Mouse (Mus musculus) limb, embryonic 11.5 days (tissue): ENCODE measurements around the gene Higd2a. TPM values are rescaled to one million over a fixed set of nuclear protein-coding genes. Genes with fewer than 3 reads are reported as not detected.

Source experiments
- ATAC-seq: fragments of 200-750 bp; cut with Nextera tagmentation; 2 replicates; pipeline ENCODE4 v1.8.0; 2017; ENCODE audit warnings: low read depth; ENCODE audit not compliant: insufficient number of reproducible peaks, low FRiP score, low TSS enrichment
- DNase-seq: peaks from one replicate; pipeline ENCODE4 v3.0.0-alpha.2; 2015; ENCODE audit warnings: low spot score
- H3K27ac ChIP-seq: fragments of 300-500 bp; sonication (generic); replicated peaks from 2 replicates; pipeline ENCODE4 v1.5.1; 2014; ENCODE audit warnings: low read depth, mild to moderate bottlenecking, low read length
- H3K27me3 ChIP-seq: fragments of 300-500 bp; sonication (generic); 2 replicates; pipeline ENCODE4 v1.6.1; 2014; ENCODE audit warnings: mild to moderate bottlenecking, low read length, mixed read lengths; ENCODE audit not compliant: control insufficient read depth, insufficient read depth
- H3K36me3 ChIP-seq: fragments of 300-500 bp; sonication (generic); 2 replicates; pipeline ENCODE4 v1.6.1; 2014; ENCODE audit warnings: mild to moderate bottlenecking, low read length, moderate library complexity, mixed read lengths; ENCODE audit not compliant: control insufficient read depth, insufficient read depth
- H3K4me1 ChIP-seq: fragments of 300-500 bp; sonication (generic); 2 replicates; pipeline ENCODE4 v1.6.1; 2014; ENCODE audit warnings: low read length, mixed read lengths; ENCODE audit not compliant: control insufficient read depth, insufficient read depth
- H3K4me2 ChIP-seq: fragments of 300-500 bp; sonication (generic); 2 replicates; pipeline ENCODE4 v1.6.1; 2014; ENCODE audit warnings: low read depth, mild to moderate bottlenecking, moderate library complexity; ENCODE audit not compliant: severe bottlenecking
- H3K4me3 ChIP-seq: fragments of 300-500 bp; sonication (generic); 2 replicates; pipeline ENCODE4 v1.5.1; 2014; ENCODE audit warnings: low read depth, low read length
- H3K9ac ChIP-seq: fragments of 300-500 bp; sonication (generic); 2 replicates; pipeline ENCODE4 v1.6.1; 2014; ENCODE audit warnings: mild to moderate bottlenecking, low read length
- H3K9me3 ChIP-seq: fragments of 300-500 bp; sonication (generic); 2 replicates; pipeline ENCODE4 v1.6.1; 2016; ENCODE audit warnings: low read length; ENCODE audit not compliant: control insufficient read depth
- WGBS: fragments of 180-500 bp; shearing (Covaris S2); extraction: QIAGEN DNeasy Blood & Tissue Kit; methylation state at CpG from one replicate; pipeline ENCODE4 v1.1.7; 2014; 5-methylcytosine and 5-hydroxymethylcytosine counted together
- polyA plus RNA-seq: library from polyadenylated mRNA; unstranded; fragments of >200 nt; fragmentation: Nextera tagmentation; extraction: Ambion mirVana; gene quantifications from 2 replicates; pipeline ENCODE4 v1.2.1, GENCODE M21; 2014

Higd2a gene
- polyA plus RNA-seq, 1 experiment from 2014 or later, result 157 TPM

GRCm38 (mm10) chr13:54564232-54565200 lies 25.5 kb upstream of the Higd2a start:
- WGBS, result 11% methylated on average over 45 of the region's 45 CpGs
- H3K36me3 ChIP-seq, result peaks cover 3% of the 10 kb centered on the region; the same call in 1 of the 2 replicates

DNA sequence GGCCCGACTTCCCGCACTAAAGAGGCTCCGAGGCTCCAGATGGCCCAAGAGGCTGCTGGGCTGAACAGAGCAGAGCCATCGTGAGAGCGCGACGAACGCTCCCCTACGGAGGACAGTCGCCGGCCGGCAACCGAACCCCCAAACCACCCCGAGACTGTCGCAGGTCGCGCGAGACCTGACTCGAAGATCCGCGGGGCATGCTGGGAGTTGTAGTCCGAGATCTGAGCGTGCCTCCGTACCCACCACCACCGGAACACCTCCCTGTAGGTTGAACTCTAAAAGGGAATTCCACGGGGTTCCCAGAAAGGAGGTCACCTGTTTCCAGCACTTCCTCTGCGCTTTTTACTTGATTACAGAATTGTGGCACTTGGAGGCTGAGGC lies 24.8 kb upstream of the Higd2a start, which contains the start of gene 4833439L19Rik:
Gene 4833439L19Rik, minus strand, starts transcription at position 235 of the 381 bp plus-strand sequence.
- peak; percentile 97 for DNase-seq
- H3K9ac ChIP-seq, result peak within 1 kb of the TSS; percentile 96
- H3K4me1 ChIP-seq, result peaks cover 6% of the 10 kb centered on the region
- peak within 1 kb of the TSS; percentile 63 for H3K4me2 ChIP-seq
- H3K4me3 ChIP-seq, result peak within 1 kb of the TSS; percentile 93
- no peak within 1 kb of the TSS for H3K27ac ChIP-seq
- no peaks in the 10 kb centered on the region for H3K27me3 ChIP-seq
- H3K9me3 ChIP-seq, result no peaks in the 10 kb centered on the region
- WGBS, result 0% methylated on average over 27 of the region's 27 CpGs
- peak; percentile 89 for ATAC-seq
- peaks cover 3% of the 10 kb centered on the region; the same call in 1 of the 2 replicates for H3K36me3 ChIP-seq

More at GRCm38 (mm10) chr13:54564232-54565200, 25.5 kb upstream of the Higd2a start:
- no peaks in the 10 kb centered on the region for H3K27me3 ChIP-seq
- no peak overlapping the region for H3K27ac ChIP-seq
- H3K4me1 ChIP-seq, result peaks cover 6% of the 10 kb centered on the region
- peak; percentile 45 for DNase-seq
- H3K9me3 ChIP-seq, result no peaks in the 10 kb centered on the region
- peak overlapping the region; percentile 63 for H3K4me2 ChIP-seq
- ATAC-seq, result peak; percentile 72
- H3K9ac ChIP-seq, result peak overlapping the region; percentile 96
- peak overlapping the region; percentile 93 for H3K4me3 ChIP-seq

GRCm38 (mm10) chr13:54565594-54566345 lies 24.2 kb upstream of the Higd2a start:
- H3K27me3 ChIP-seq, result no peaks in the 10 kb centered on the region
- H3K9me3 ChIP-seq, result no peaks in the 10 kb centered on the region
- peaks cover 6% of the 10 kb centered on the region for H3K4me1 ChIP-seq
- H3K36me3 ChIP-seq, result 0 out of 2 replicates have a peak, but pooled peaks cover 3% of the 10 kb centered on the region
- H3K9ac ChIP-seq, result no peak overlapping the region
- WGBS, result 48% methylated on average over 8 of the region's 8 CpGs
- no peak overlapping the region for H3K27ac ChIP-seq
- H3K4me2 ChIP-seq, result peak overlapping the region; percentile 37; the same call in 1 of the 2 replicates
- H3K4me3 ChIP-seq, result peak overlapping the region; percentile 93
- DNase-seq (peak; percentile 60), ATAC-seq (0 out of 2 replicates have a peak, but pooled peaks have one; percentile 8)

GRCm38 (mm10) chr13:54568380-54568779 lies 21.6 kb upstream of the Higd2a start:
- DNase-seq, result no peak
- H3K9me3 ChIP-seq, result no peaks in the 10 kb centered on the region
- H3K27ac ChIP-seq, result no peak overlapping the region
- H3K4me1 ChIP-seq, result peaks cover 6% of the 10 kb centered on the region
- H3K9ac ChIP-seq, result no peak overlapping the region
- H3K36me3 ChIP-seq, result no peaks in the 10 kb centered on the region
- WGBS, result 42% methylated on average over 5 of the region's 5 CpGs
- no peak overlapping the region for H3K4me3 ChIP-seq
- H3K4me2 ChIP-seq, result no peak overlapping the region
- no peak for ATAC-seq
- H3K27me3 ChIP-seq, result no peaks in the 10 kb centered on the region

GRCm38 (mm10) chr13:54569282-54569681 lies 20.7 kb upstream of the Higd2a start:
- H3K4me1 ChIP-seq, result peaks cover 1% of the 10 kb centered on the region
- no peaks in the 10 kb centered on the region for H3K36me3 ChIP-seq
- no peak for DNase-seq
- H3K27me3 ChIP-seq, result no peaks in the 10 kb centered on the region
- no peak overlapping the region for H3K27ac ChIP-seq
- WGBS, result 42% methylated on average over 1 of the region's 1 CpGs
- H3K9ac ChIP-seq, result no peak overlapping the region
- H3K4me3 ChIP-seq, result no peak overlapping the region
- no peak for ATAC-seq
- no peaks in the 10 kb centered on the region for H3K9me3 ChIP-seq
- no peak overlapping the region for H3K4me2 ChIP-seq

DNA sequence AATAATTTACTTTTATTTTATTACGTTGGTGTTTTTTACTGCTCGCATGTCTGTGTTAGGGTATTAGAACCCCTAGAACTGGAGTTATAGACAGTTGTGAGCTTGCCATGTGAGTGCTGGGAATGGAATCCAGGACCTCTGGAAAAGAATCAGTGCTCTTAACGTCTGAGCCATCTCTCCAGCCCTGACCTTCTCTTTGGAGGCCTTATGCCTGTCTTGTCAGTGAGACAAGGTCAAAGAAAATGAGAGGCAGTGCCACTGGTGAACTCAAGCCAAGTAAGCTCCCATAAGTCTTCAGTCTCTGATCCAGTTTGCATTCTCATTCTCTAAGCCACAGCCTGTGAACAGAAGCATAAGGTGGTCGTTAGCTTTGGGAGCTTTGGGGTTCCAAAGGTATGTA lies 19.3 kb upstream of the Higd2a start:
- Histone ChIP-seq H3K27me3 (no peaks in the 10 kb centered on the region), H3K9ac (no peak overlapping the region), H3K27ac (no peak overlapping the region), H3K4me1 (peaks cover under 1% of the 10 kb centered on the region; the same call in 1 of the 2 replicates), H3K36me3 (no peaks in the 10 kb centered on the region), H3K9me3 (no peaks in the 10 kb centered on the region), H3K4me3 (no peak overlapping the region), H3K4me2 (no peak overlapping the region)
- ATAC-seq, result no peak
- WGBS, result 72% methylated on average over 4 of the region's 4 CpGs
- no peak for DNase-seq

DNA sequence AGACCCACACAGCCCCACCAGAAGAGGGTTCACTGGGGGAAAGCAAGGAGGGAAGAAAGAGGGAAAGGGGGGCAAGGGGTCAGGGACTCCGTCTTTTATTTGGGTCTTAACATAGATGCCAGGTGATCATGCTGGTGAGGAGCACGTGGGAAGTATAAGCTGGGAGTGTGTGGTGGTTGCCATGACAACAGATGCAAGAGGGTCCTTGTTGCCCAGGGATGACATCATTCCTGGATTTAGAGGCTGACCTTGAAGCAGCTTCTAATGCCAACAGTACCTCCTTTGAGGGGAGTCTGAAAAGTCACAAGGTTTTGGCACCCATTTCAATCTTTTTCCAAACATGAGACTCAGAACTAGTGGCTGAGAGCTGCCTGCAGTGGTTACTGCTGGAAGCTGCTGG lies 18.4 kb upstream of the Higd2a start:
- H3K36me3 ChIP-seq, result no peaks in the 10 kb centered on the region
- H3K4me2 ChIP-seq, result no peak overlapping the region
- ATAC-seq (no peak), DNase-seq (no peak)
- no peaks in the 10 kb centered on the region for H3K27me3 ChIP-seq
- H3K4me3 ChIP-seq, result no peak overlapping the region
- H3K27ac ChIP-seq, result no peak overlapping the region
- peaks cover 4% of the 10 kb centered on the region; the same call in 1 of the 2 replicates for H3K4me1 ChIP-seq
- H3K9me3 ChIP-seq, result no peaks in the 10 kb centered on the region
- H3K9ac ChIP-seq, result no peak overlapping the region
- 49% methylated on average over 2 of the region's 2 CpGs for WGBS

DNA sequence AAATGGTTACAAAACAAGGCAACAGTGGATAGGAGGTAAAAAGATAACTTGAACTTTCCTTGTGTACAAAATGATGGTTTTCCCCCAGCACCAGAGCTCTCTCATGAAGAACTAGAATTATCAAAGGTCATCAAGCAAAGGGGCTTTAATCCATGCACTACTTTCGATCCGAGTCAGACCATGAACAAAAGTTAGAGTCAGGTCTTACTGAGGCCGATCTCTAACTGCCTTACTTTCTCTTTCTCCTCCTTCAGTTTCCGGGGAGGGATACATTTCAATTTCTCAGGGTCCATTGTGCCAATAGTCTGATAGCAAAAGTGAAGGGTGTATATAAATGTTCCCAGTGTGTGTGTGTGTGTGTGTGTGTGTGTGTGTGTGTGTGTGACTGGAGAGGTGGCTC lies 17.4 kb upstream of the Higd2a start:
- WGBS, result 85% methylated on average over 4 of the region's 4 CpGs
- no peak overlapping the region for H3K27ac ChIP-seq
- no peak overlapping the region for H3K4me2 ChIP-seq
- H3K9me3 ChIP-seq, result no peaks in the 10 kb centered on the region
- H3K9ac ChIP-seq, result no peak overlapping the region
- ATAC-seq, result no peak
- DNase-seq, result no peak
- H3K4me3 ChIP-seq, result no peak overlapping the region
- H3K4me1 ChIP-seq, result peaks cover 4% of the 10 kb centered on the region; the same call in 1 of the 2 replicates
- no peaks in the 10 kb centered on the region for H3K27me3 ChIP-seq
- peaks cover 3% of the 10 kb centered on the region; the same call in 1 of the 2 replicates for H3K36me3 ChIP-seq
